Mouse (Mus musculus): Measurements from ENCODE around the gene Ctsw.
A peak's percentile ranks its signal among the peaks of the same experiment; 100 is the strongest.
"Not testable (repeated sequence)": the region's sequence is repeated elsewhere in the genome, so short reads cannot be mapped to it uniquely, and the experiment has no call there.

Gene Ctsw

GRCm38 (mm10) chr19:5468374-5468773 is at the start of gene Ctsw:
TSS of gene Ctsw (minus strand) at chr19:5468507.
- no peak for DNase-seq (ENCODE audit: low spot score in 2 of 2)

- no peak for DNase-seq (ENCODE audit: low spot score in 2 of 2)
Measured at GRCm38 (mm10) chr19:5516906-5517505, 48.7 kb upstream of the Ctsw start.

- no peak for DNase-seq (ENCODE audit: low spot score in 2 of 2)
Measured at GRCm38 (mm10) chr19:5515840-5516777, 47.8 kb upstream of the Ctsw start.

GRCm38 (mm10) chr19:5513005-5513349 is 44.7 kb upstream of the Ctsw start:
- no peak for DNase-seq (ENCODE audit: low spot score in 2 of 2)

- DNase-seq (ENCODE audit: low spot score in 2 of 2), result no peak
Measured at GRCm38 (mm10) chr19:5512091-5513004, 44.0 kb upstream of the Ctsw start.

- no peak for DNase-seq (ENCODE audit: low spot score in 2 of 2)
Measured at GRCm38 (mm10) chr19:5511074-5511632, 42.8 kb upstream of the Ctsw start.

- DNase-seq (ENCODE audit: low spot score in 2 of 2), result peak; percentile 79 to 94
Measured at GRCm38 (mm10) chr19:5510031-5511026, 42.0 kb upstream of the Ctsw start, which contains the start of gene Snx32. TSS of gene Snx32 (minus strand) at chr19:5510538.

GRCm38 (mm10) chr19:5503687-5504086 is 35.4 kb upstream of the Ctsw start, which contains the start of gene 1700020D05Rik:
TSS of gene 1700020D05Rik (minus strand) at chr19:5503787.
- no peak for DNase-seq (ENCODE audit: low spot score in 2 of 2)

GRCm38 (mm10) chr19:5500330-5500875 is 32.1 kb upstream of the Ctsw start:
- DNase-seq (ENCODE audit: low spot score in 2 of 2), result no peak

GRCm38 (mm10) chr19:5496052-5496370 is 27.7 kb upstream of the Ctsw start:
- DNase-seq (ENCODE audit: low spot score in 2 of 2), result no peak

GRCm38 (mm10) chr19:5495353-5496051 is 27.2 kb upstream of the Ctsw start:
- DNase-seq (ENCODE audit: low spot score in 2 of 2), result no peak

- no peak for DNase-seq (ENCODE audit: low spot score in 2 of 2)
Measured at GRCm38 (mm10) chr19:5494314-5494713, 26.0 kb upstream of the Ctsw start.

- not testable (repeated sequence) for DNase-seq (ENCODE audit: low spot score in 2 of 2)
Measured at GRCm38 (mm10) chr19:5493301-5493721, 25.0 kb upstream of the Ctsw start.

- no peak for DNase-seq (ENCODE audit: low spot score in 2 of 2)
Measured at GRCm38 (mm10) chr19:5492641-5493040, 24.3 kb upstream of the Ctsw start.

- peak; percentile 76 to 86 for DNase-seq (ENCODE audit: low spot score in 2 of 2)
Measured at GRCm38 (mm10) chr19:5490898-5491708, 22.8 kb upstream of the Ctsw start.

- peak; percentile 87 to 92 for DNase-seq (ENCODE audit: low spot score in 2 of 2)
Measured at GRCm38 (mm10) chr19:5490313-5490897, 22.1 kb upstream of the Ctsw start, which contains the start of gene Cfl1. TSS of gene Cfl1 (plus strand) at chr19:5490455.

GRCm38 (mm10) chr19:5489721-5490120 is 21.4 kb upstream of the Ctsw start:
- not testable (repeated sequence) for DNase-seq (ENCODE audit: low spot score in 2 of 2)

Measured in urinary bladder, adult 18-20 months (tissue).